Mouse (Mus musculus): Measurements from ENCODE around the gene Srrm4.

- no peak for TF ChIP-seq CTCF (IDR thresholded peaks at IDR 0.05; ENCODE audit: low read depth, low read length)
- no peak for TF ChIP-seq POLR2A (IDR thresholded peaks at IDR 0.05; ENCODE audit: extremely low read depth, insufficient read depth, low read length)
Measured at GRCm38 (mm10) chr5:116510229-116510628, 81.4 kb downstream of the Srrm4 start.

All from liver, adult 2 months (tissue).